Mouse (Mus musculus): Measurements from ENCODE around the gene Osbpl3.

Osbpl3 gene

DNA sequence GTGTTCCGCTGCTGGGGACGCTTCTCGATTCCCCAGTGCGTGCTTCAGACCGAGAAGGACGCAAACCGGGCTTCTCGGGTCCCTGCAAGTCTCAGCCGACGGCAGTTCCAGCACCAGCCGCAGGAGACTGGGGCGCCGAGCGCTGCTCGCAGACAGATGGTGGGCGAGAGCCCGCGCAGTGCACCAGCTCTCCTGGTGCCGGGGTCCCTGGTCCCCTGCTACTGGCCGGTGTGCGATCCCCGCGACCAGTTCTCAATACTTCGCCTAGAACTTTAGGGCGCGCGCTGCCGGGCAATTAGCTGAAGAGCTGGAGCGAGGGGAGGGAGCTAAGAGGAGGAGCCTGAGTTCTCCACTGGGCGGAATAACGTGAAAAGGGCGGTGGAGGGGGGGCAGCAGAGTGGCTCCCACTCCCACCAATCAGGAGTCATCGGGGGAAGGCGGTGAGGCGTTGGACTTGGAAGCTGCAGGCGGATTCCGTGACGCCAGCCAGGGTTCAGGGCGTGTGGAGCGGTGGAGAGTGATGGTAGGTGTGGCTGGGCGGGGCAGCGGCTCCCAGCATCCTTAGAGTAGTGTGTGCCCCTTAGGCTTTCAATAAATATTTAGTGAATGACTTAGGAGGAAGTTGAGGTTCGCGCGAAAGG lies at the start of gene Osbpl3:
TSS of gene Osbpl3 (minus strand) at position 373 of the 641 bp plus-strand sequence.
- DNase-seq (ENCODE audit: low spot score) = peak; percentile 49

DNA sequence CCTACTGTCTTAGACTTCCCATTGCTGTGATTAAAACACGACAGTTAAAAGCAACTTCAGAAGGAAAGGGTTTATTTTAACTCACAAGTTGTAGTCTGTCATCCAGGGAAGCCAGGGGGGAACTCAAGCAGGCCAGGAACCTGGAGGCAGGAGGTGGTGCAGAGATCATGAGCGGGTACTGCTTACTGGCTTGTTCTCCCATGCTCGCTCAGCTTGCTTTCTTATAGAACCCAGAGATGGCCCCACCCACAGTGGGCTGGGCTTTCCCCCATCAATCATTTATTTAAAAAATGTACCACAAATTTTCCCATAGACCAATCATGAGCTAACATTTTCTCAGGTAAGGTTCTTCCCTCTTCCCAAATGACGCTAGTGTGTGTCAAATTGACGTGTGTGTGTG lies 49.5 kb upstream of the Osbpl3 start:
- DNase-seq (ENCODE audit: low spot score) = no peak

DNA sequence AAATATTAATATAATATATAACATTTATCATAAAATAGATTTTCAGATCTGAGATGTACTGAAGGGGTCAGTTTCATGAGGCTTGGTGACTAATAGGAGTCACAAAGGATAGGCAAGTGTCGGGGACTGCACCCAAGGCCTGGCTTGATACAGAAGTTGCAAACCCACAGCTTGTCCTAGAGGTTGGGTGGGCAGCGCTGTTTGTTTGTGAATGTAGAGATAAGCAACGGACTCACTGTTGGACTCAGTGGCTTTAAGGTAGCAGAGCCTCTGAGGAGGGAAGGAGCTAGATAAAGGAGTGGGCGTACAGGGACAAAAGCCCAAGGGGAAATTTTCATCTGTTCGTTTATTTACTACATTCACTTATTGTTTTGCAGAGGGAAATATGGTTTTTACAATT lies 48.7 kb upstream of the Osbpl3 start:
- no peak for DNase-seq (ENCODE audit: low spot score)

DNA sequence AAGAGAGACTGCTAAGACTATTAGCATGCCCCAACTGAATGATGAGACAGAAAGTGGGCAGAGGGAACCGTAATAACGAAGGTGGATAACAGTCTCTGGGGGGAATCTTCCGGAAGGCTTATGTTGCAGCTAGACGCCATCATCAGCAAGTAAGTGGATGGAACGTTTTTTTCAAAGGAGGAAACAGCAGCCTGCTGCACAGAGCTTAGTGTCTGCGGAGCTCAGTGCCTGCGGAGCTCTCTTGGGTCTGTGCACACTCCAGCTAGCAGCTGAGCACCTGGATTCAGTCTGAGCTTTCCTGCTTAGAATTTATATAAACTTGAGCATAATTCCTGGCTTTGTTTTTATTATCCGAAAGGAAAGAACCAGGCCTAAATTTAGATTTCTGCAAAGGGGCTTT lies 47.8 kb upstream of the Osbpl3 start:
- no peak for DNase-seq (ENCODE audit: low spot score)

DNA sequence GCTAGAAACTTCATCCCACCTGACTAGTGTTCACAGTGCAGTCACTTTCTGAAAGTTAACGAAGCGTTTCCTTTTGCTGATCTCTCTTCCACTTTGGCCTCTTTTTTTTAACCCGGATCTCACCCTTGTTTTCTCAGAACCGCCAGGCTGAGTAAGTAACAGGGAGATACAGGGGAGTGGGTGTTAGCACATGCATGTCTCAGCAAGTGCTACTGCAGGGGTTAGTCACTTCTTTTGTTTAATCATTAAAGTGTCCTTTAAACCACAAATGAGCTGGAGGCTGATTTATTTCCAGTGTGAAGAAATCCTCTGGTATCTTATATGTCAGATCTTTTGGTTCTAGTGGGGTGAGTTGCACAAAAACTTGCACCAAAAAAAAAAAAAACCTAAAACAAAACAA lies 47.0 kb upstream of the Osbpl3 start:
- DNase-seq (ENCODE audit: low spot score) = no peak

DNA sequence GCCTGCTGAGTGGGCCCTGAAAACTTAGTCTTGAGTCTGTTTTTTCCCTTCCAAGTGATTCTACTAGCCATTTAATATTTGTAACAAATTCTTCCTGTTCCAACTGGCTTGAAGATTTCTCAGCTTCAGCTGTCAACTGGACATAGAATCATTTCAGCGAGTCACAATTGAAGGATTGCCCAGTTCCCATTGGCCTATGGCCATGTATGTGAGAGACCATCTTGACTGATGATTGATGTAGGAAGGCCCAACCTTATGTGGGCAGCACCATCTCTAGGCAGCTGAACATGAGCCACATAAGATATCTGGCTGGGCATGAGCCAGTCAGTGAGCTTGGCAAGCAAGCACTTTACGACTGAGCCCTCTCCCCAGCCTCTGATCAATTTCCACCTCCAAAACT lies 42.3 kb upstream of the Osbpl3 start:
- no peak for DNase-seq (ENCODE audit: low spot score)

DNA sequence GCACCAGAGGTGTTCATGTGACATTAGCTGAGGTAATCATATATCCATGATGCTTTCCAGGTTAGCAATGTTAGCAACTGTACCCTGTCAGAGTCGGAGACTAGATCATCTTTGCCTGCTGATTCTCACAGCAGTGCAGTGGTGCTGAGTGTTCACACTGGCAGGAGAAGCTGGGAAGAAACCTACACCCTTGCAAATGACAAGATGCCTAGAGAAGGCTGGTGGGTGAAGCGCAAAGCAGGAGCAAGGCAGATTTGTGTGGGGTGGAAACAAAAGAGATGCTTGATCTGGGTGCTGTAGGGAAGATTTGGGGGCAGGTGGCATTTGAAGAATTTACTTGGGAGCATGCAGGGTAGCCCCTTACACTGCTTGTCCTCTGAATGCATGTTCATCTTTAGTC lies 34.5 kb upstream of the Osbpl3 start:
- DNase-seq (ENCODE audit: low spot score) = no peak

DNA sequence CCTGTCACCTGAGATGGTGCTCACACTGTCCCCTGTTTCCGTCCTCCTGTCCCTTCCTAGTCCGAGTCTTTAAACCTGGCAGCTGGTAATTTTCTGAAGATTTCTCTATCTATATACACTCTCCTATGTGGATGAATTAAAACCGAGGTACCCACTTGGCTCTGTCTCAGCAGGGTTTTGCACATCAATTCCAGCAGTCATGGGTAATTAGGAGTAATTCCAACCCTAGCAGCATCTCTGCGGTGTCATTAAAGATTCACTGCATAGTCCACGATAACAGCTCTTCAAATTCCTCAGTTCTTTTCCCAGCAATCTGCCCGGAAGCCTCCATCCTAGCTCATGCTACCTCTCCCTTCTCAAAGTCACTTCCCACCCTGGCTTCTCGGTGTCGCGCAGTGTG lies 33.4 kb upstream of the Osbpl3 start:
- DNase-seq (ENCODE audit: low spot score) = no peak

DNA sequence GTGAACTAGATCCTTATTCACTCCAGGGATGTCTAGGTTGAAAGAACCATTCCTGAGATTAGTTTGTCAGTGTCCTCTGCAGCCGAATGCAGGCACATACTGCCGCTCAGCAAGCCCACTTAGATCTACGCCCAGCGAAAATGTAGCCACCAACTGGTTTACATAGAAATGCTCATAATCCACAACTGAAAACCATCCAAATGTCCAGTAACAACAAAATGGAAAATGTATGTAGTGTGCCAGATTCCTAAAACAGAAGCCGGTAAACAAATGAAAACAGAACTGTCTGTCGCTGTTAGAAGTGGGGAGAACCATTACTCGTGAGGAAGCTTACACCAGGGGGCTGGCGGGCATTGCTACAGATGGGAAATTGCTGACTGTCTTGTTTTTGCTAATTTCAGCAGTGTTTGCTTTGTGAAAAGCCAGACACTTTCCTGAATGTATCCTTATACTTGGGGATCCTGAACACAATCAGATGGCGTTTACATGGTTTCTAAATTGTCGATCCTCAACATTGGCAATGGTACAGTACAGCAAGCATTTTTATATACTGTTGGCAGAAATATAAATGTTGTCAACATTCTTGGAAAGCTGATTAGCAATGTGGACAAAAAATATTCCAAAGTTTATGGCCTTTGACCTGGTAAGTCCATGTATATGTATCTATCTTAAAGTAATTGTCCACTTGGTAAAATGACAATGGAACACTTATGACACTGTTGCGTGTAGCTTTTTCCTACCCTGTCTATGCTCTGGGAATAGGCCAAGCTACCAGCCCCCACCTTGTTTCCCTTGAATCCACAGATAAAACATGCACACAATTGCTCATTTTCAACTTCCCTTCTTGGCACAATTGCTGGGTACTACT lies 30.3 kb upstream of the Osbpl3 start:
- DNase-seq (ENCODE audit: low spot score) = no peak

DNA sequence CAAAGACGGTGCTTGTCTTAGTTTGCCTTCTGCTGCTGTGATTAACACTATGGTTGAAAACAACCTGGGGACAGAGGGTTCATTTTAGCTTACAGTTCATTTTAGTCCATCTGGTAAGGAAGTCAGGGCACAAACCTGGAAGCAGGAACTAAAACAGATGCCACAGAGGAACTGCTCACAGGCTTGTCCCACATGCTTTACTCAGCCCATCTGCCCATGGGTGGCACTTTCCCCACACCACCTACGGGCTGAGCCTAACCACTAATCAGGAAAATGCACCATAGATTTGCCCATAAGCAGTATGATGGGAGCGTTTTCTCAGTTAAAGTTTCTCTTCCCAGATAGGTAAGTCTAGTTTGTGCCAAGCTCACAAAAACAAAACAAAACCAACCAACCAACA lies 27.4 kb upstream of the Osbpl3 start:
- DNase-seq (ENCODE audit: low spot score) = no peak

DNA sequence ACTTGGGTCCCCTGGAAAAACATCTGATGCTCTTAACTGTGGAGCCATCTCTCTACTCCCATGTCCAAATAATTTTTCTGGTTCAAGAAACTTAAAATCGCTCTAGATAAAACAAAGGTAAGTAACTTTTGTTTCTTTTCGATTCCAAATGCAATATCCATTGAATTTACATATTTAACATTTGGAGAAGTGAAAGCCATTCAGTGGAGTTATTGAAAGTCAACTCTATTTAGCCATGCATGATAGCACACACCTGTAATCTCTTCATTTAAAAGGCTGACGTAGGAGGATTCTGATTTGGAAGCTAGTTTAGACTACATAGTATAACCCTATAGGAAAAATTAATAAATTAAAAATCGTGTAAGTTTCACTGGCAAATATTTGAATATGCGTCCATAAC lies 25.5 kb upstream of the Osbpl3 start:
- DNase-seq (ENCODE audit: low spot score) = no peak

DNA sequence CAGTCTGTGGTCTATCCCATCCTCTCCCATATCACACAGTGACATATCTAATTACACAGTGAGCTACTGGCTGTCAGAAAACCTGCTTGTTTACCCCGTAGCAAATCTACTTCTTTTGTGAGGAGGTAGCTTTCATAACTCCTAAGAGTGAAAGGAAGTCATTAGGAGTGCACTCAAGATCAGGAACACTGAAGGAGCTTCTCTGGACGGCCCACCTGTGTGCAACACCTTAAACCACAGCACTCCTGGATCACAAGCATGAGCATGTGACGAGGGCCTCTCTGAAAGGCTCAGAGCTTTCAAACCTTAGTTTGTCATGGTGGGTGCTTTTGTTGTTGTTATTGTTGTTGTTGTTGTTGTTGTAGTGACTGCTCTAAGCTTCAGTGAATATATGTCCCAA lies 10.4 kb upstream of the Osbpl3 start:
- no peak for DNase-seq (ENCODE audit: low spot score)

DNA sequence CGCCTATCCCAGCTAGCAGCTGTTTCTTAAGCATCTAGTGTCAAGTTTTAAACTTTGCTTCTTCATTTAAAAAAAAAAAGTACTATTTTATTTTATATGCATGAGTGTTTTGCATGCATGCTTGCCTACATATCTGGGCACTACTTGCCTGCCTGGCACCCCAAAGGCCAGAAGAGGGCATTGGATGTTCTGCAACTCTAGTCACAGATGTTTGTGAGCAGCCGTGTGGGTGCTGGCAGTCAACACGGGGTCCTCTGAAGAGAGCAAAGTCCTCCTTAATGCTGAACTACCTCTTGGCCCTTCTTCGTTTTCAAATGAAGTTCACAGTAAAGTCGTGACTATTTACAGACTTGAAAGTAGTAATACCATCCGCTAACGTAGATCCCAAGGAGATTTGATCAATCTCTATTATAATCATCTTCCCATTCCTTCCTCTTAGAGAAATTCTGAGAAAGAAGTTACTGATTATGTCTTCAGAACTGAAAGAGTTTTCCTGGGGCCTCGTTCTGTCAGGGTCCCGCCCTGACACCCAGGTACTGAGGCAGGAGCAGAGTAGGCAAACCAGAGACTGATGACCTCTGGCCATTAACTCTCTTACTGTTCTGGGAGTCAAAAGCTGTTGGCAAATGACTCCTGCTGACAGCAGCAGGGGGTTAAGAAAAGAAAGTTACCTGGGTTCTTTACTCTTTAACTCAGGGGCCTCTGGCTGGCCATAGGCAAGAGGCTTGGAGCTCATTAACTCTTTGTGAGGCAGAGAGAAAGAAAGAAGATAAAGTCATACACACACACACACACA lies 8.9 kb upstream of the Osbpl3 start:
- DNase-seq (ENCODE audit: low spot score) = no peak

DNA sequence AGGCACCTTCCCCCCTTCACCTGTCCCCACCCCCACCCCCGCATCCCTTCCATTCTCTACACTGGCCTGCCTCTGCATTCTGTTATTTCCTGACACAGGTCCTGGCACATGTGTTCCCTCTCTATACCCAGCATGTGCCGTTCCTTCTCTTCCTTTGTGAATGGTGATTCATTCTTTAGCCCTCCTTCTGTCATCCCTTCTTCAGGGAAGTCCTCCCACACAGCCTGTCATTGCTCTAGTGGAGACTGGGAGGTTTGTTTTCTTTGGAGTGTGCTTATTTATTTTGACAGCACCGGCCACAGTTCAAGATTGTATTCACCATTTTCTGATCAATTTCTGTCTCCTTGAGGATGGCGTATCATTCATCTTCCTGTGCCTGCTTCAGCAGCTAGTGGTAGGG lies 6.0 kb upstream of the Osbpl3 start:
- no peak for DNase-seq (ENCODE audit: low spot score)

DNA sequence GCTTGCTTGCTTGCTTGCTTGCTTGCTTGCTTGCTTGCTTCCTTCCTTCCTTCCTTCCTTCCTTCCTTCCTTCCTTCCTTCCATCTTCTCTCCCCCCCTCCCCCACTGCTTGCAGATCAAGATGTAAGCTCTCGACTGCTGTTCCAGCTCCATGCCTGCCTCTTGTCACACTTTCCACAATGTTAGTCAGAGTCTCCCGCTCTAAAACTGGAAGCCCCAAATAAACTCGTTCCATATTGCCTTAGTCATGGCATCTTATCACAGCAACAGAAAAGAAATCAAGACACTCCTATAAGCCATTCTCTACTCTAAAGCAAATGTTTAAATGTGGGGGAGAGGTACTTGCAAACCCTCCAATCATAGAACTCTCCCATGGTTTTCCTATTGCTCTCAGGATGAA lies 5.6 kb upstream of the Osbpl3 start:
- DNase-seq (ENCODE audit: low spot score) = no peak

DNA sequence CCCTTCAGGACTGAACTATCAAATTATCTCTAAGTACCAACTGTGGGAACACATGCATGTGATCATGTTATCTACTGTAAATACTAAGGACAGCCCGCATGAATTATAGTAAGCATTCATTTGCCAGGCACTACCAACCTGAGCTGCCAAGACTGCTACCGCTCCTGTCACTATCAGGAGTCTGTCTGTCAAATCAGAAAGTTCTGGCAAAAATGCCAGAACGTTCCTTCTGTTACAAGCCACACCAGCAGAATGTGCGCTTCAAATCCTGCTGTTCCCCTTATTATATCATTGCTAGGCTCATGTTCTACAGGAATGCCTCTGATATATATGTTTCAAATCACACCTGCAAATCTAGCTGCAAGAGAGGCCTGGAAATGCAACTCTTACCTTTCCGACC lies 4.6 kb upstream of the Osbpl3 start:
- no peak for DNase-seq (ENCODE audit: low spot score)

DNA sequence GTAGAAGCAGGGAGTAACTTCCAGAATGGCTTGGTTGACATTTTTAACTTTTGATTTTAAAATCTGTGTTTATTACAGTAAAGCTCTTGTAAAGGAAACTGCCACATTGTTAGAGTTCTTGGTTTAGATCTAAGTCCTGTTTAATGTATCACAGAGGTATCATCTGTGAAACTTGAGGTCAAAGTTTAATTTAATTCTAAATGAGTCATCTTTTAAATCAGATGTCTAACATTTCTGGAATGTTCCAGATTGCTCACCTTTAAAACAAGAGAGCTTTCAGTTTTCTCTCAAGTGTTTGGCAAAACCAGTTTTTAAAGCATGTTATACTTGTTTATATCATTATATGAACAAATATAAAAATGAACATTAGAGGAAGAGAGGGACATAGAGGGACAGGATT lies 4.2 kb upstream of the Osbpl3 start:
- DNase-seq (ENCODE audit: low spot score) = no peak

DNA sequence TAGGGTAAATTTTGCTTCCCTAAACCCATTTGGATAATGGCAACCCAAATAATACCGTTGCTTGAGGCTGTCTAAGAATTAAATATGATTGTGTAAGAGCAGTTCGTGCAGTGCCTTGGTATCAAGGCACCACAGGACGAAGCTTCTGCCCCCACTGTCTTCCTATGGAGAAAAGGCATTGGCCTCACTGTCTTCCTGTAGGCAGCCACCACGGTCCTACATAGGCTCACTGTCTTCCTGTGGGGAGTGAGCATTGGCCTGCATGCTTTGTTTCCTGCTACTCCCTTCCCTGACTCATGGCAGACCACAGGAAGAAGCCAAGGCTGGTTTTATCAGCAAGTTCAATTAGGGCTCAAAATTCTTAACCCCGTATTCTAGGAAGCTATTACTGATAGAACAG lies 3.3 kb upstream of the Osbpl3 start:
- no peak for DNase-seq (ENCODE audit: low spot score)

DNA sequence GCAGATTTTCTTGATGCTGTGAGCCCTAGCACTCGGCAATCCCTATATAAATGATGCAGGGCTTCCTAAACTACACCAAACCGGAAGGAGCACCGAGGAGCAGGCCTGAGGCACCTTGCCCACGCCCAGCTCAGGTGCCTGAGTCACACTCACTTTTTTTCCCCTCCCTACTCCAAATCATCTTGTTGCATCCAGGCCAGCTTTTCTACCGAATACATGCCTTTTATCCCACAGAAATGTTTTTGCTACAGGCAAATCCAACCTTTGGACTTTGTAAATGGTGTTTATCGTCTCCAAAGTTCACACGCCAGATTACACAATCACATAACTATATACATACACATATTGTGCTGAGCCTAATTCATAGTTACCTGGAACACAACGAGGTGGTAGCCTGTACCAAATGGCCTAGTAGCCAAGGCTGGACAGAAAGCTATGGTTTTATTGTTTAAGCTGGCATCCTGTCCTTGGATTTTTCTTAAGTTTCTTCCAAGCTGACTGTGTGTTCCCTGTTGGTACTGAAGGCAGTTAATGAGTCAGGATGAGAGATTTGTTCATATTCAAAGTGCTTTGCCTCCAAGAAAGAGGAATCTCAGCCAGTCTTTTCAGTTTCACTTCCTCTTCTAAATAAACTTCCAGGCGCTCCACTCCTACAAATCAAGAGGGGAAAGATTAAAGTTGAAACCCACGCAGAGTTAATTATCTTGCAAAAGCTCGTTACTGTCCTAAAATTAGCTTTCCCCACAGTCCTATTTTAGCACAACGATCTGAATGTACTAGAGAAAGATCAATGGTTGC lies 1.7 kb upstream of the Osbpl3 start:
- no peak for DNase-seq (ENCODE audit: low spot score)

DNA sequence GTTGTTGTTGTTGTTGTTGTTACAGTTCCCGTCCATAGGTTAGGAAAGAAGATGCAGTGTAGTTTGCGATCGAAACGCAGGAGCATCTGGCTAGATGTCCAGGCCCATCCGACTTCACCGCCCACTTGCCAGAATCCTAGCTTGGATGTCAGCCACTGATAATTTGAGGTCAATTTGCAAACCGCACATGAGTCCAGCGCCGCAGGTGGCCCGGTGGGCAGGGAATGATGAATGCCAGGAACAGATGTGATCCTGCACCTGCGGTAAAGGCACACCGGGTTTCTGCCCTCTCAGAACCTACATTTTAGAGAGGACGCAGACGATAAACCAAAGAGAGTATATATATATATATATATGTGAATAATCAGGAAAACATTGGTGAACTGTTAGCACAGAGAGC lies 705 bp upstream of the Osbpl3 start:
- no peak for DNase-seq (ENCODE audit: low spot score)

DNA sequence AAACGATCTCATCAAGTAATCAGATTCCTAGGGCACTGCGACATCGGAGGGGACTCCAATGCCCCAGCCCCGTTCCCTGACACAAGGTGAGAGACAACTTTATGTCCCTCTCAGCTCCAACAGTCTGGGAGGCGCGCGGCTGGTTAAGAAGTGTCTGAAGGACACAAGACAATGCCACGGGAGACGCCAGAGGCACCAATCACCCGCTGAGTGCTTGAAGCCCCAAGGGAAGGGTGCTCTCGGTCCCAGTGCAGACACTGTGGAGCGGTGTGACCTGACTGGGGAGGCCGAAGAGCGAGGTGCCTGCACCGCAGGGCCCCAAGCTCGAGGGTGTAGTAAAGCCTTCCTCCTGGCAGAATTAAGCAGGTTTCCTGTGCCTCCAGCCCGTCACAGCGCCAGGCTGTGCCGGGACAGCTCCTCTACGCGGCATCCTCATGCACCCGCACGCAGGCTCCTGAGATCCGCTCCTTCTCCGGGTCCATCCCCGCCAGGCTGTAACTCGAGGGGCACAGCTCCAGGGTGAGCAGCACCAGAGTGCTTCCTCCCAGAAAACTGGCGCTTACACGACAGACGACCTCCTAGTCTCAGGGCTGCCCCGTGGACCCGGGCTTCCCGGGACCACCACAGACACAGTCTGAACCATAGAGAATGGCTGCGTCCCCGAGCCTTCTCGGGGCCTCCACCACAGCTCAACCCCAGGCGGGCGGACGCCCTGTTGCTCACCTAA lies 736 bp downstream of the Osbpl3 start:
- no peak for DNase-seq (ENCODE audit: low spot score)

DNA sequence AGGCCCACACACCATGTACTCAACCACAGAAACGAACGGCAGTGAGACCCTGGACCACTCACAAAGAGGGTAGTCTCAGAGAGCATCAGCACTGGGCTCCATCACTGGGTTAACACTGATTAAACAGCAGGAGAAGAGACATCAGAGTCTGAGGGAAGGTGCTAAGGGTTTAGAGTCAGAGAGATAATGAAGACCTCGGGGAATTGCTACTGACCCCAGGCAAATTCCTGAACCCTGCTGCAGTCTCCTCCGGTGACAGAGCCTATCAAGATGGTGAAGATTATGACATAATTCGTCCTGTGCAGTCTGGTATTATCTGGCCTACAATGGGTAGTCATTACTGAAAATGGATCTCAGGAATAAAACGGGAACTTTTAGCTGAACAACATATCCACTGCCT lies 2.4 kb downstream of the Osbpl3 start:
- no peak for DNase-seq (ENCODE audit: low spot score)

Data from urinary bladder, postnatal 10 days (tissue).